Comparison of ENCODE assay signal across 28 mouse cellular contexts in genomic region chr11:4901956-4902355, GRCm38 (mm10).
"Had no signal": no experiment of that assay in that cellular context is flagged by ENCODE, and none has a peak within 500 bp of the region (broad histone marks: within the 10 kb centered on the region; RNA-seq: fewer than 3 reads in every experiment).

No protein-coding gene starts in this region.

- DNase-seq: cerebellum, adult 2 months; cerebellum, adult 8-10 months; cerebellum, adult 9-10 months; cerebellum, adult 9-11 months; cerebellum, postnatal 10 days; cerebellum, postnatal 14 days; cerebellum, postnatal 25 days; cerebellum, postnatal 36 days; embryo, embryonic 11 days; forebrain, postnatal 0 days; gastrocnemius, adult 2 months; gastrocnemius, postnatal 10 days; gastrocnemius, postnatal 14 days; gastrocnemius, postnatal 25 days; gastrocnemius, postnatal 36 days; heart, adult 11 months; heart, adult 18-20 months had no signal

- H3K9ac ChIP-seq: embryonic facial prominence, embryonic 12.5 days; embryonic facial prominence, embryonic 13.5 days; embryonic facial prominence, embryonic 15.5 days; forebrain, embryonic 12.5 days; forebrain, embryonic 13.5 days; forebrain, embryonic 15.5 days; forebrain, postnatal 0 days had no signal

- H3K27me3 ChIP-seq: embryonic facial prominence, embryonic 12.5 days; embryonic facial prominence, embryonic 13.5 days; embryonic facial prominence, embryonic 15.5 days; forebrain, embryonic 12.5 days; forebrain, embryonic 13.5 days; forebrain, embryonic 15.5 days had no signal

- H3K27ac ChIP-seq: embryonic facial prominence, embryonic 10.5 days; embryonic facial prominence, embryonic 12.5 days; embryonic facial prominence, embryonic 13.5 days; embryonic facial prominence, embryonic 15.5 days; forebrain, embryonic 10.5 days; forebrain, embryonic 12.5 days; forebrain, embryonic 13.5 days; forebrain, embryonic 15.5 days; gastrocnemius, adult 2 months had no signal

- H3K4me2 ChIP-seq: embryonic facial prominence, embryonic 12.5 days; embryonic facial prominence, embryonic 13.5 days; embryonic facial prominence, embryonic 15.5 days; forebrain, embryonic 12.5 days; forebrain, embryonic 13.5 days; forebrain, embryonic 15.5 days had no signal

- ATAC-seq: forebrain, embryonic 13.5 days; forebrain, embryonic 14.5 days; forebrain, embryonic 15.5 days; forebrain, embryonic 16.5 days; forebrain, postnatal 0 days had no signal

- H3K4me1 ChIP-seq: embryonic facial prominence, embryonic 10.5 days; embryonic facial prominence, embryonic 12.5 days; embryonic facial prominence, embryonic 13.5 days; embryonic facial prominence, embryonic 15.5 days; forebrain, embryonic 10.5 days had no signal

- H3K9me3 ChIP-seq: embryonic facial prominence, embryonic 10.5 days; embryonic facial prominence, embryonic 12.5 days; embryonic facial prominence, embryonic 13.5 days; embryonic facial prominence, embryonic 15.5 days; forebrain, embryonic 10.5 days; forebrain, embryonic 12.5 days; forebrain, embryonic 13.5 days; forebrain, embryonic 15.5 days had no signal

- H3K4me3 ChIP-seq: embryonic facial prominence, embryonic 10.5 days; embryonic facial prominence, embryonic 12.5 days; embryonic facial prominence, embryonic 13.5 days; embryonic facial prominence, embryonic 15.5 days; erythroblast, embryonic 14.5 days; forebrain, embryonic 10.5 days; forebrain, embryonic 12.5 days; forebrain, embryonic 13.5 days; forebrain, embryonic 15.5 days; gastrocnemius, adult 2 months had no signal
